Mouse (Mus musculus) monocyte, adult 2 months (primary cell): ENCODE data around the gene Pkd1l1.

Experiments
- DNase-seq, 2 experiments: peaks; one replicate each; pipeline ENCODE4 v3.0.0; 2022; ENCODE audit warnings: low spot score in 2 of 2, low read depth in 1 of 2

Pkd1l1 gene

GRCm38 (mm10) chr11:8826046-8826445, 147.0 kb downstream of the Pkd1l1 start:
- no peak for DNase-seq

- no peak for DNase-seq
Measured at GRCm38 (mm10) chr11:8825413-8825812, 147.7 kb downstream of the Pkd1l1 start.

- no peak for DNase-seq
Measured at GRCm38 (mm10) chr11:8821403-8821802, 151.7 kb downstream of the Pkd1l1 start.

DNA sequence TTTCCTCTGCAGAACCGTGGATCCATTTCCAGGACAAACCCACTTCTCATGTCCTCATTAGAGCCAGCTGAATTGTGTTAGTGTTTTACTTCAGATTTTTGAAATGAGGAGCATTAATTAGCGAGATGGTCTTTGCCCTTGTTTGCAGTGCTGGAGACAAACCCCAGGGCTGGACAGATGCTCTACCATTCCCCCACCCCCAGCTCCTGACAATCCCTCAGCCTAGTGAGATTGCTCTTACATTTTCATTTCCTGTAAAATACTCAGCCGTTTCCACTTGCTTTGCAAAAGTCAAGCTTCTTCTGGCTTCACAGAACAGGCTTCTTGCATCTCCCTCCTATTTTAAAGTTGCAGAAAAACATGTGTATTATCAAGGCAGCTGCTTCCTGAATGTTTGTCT, 155.7 kb downstream of the Pkd1l1 start:
- no peak for DNase-seq

- no peak for DNase-seq
Measured at GRCm38 (mm10) chr11:8814097-8814790, 158.8 kb downstream of the Pkd1l1 start.

DNA sequence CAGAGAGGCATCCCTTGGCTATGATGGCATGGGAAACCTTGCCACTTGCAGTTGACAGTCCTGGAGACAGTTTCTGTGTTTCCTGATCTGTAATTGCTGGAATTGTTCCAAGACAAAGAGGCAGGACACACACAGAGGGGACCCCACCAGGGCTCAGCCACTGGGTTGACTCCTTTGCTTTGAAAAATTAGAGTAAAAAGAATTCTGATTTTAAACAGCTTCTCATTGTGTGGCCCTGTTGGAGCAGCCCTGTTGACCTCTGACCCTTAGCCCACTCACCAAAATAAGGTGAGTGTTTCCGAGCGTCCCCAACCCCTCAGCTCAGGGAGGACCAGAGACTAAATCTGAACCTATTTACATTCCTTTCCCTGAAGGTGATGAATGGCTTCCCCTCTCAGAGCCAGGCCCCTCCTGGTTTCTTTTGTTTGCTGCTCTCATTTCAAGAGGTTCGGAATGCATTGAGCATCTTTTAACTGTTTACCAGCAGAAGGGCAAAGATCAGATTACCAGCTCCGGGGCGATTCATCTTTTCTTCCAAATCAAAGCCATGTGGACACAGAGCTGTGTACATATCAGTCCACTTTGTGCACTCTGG, 161.5 kb downstream of the Pkd1l1 start:
- no peak for DNase-seq

- no peak for DNase-seq
Measured at GRCm38 (mm10) chr11:8809644-8810043, 163.4 kb downstream of the Pkd1l1 start.

DNA sequence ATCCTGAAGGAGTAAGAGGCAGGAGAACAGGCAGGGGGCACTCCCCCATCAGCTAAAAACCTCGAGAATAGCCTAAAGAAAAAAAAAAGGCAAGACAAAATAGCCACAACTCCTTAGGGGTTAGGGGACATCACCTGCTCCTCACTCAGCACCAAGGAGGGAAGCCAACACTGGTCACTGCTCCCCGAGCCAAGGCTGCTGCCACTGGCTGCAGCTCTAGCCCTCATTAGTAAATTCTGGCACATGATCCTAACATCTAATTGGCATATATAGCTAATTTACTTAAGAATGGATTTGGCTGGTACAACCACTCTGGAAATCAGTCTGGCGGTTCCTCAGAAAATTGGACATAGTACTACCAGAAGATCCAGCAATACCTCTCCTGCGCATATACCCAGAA, 166.1 kb downstream of the Pkd1l1 start:
- DNase-seq = no peak

DNA sequence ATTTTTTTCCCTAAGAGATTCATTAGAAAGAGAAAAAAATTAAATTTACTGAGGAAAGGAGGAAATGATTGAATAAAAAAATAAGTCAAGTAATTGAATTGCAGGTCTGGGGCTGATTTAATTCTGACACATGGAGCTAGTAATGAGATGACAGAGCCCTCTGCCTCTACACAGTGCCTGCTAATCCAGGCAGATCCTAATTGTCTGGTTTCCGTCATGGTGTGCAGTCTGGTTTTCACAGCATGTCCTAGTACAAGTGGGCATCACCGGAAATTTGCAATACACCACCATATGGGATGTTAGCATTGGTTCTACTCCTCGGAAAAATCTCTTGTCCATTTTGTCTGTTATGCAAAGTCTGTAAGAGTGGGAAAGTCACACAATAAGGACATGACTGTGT, 168.9 kb downstream of the Pkd1l1 start:
- DNase-seq = no peak

DNA sequence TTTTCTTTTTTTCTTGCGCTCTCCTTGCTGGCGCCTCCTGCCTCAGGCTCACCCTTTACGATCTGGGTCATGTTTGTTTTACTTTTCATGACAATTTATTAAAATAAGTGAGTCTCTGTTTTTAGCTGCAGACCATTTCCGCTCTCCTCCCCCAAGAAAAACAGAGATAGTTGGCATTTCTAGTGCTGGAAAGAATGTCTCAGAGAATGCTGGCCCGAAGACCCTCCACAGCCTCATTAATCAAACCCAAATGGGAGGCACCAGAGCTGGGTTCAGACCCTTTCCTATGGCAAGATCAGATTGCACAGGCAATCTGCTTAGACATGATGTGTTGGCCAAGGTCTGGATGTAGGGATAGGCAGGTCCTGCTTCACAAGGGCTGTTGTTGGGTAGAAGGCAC, 175.6 kb downstream of the Pkd1l1 start:
- no peak for DNase-seq

- no peak for DNase-seq
Measured at GRCm38 (mm10) chr11:8795031-8795430, 178.0 kb downstream of the Pkd1l1 start.

DNA sequence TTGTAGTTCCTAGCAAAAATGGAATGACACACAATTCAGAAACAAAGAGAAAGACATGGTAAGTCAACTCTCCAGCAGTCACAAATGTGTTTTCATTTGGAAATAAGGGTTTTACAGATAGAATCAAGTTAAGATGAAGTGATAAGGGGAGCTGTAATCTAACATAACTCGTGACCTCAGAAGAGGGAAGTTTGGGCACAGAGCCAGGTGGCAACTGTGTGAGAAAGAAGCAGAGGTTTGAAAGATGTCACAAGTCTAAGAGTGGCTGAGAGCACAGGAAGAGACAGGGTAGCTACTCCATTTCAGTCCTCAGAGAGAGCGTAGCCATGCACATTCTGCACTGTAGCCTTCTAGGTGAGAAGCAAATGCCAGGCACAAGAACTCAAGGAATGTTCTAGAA, 180.9 kb downstream of the Pkd1l1 start:
- DNase-seq = no peak

GRCm38 (mm10) chr11:8789186-8789585, 183.9 kb downstream of the Pkd1l1 start:
- DNase-seq = no peak

DNA sequence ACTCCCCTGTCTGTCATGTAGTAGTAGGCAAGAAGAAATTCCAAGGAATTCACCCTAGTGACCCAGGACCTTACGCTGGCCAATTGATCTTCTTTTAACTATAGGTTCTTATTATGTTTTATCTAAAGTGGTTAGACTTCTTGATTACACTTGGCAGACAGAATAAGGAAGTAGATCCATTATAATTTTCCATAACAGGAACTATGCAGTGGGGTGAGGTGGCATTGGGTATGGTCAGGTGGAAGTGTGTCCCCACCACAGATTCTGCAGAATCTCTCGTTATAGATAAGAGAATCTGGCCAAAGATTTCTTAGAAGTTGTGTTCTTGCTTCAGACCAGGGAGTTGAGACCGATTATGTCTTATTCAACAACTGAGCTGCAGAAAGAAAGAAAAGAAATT, 185.5 kb downstream of the Pkd1l1 start:
- DNase-seq = no peak

DNA sequence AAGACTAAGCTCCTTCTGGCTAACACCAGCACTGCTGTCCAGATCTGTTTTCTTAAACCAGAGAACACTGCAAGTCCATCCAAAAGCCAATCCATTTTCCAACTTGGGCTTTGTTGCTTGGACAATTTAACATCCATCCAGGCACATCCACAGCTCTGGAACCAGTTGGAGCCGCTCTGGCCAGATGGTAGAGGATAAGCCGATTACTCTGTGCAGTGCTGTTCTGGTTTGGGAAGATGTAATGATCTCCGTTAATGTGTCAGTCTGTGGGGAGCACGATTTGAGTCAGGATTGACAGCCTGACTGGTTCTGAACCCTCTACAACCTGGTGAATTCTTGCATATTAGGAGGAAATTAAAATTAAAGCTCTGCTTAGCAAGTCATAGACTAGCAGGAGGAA, 188.7 kb downstream of the Pkd1l1 start:
- DNase-seq = no peak

DNA sequence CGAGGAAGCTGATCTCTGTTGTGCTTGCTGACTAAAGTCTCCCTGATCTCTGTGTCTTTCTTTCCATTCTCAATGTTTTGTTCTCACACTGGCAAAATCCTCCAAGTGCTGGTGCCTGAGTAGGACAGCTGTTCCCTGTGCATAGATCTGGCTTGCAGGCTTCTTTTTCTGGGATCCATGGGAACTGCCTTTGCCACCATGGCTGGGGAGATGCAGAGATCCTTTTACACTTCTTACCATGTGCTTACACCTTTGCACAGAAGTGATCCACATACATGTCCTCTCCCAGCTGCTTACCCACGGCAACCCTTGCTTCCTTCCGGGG, 191.0 kb downstream of the Pkd1l1 start:
- no peak for DNase-seq

GRCm38 (mm10) chr11:8781308-8782140, 191.5 kb downstream of the Pkd1l1 start:
- DNase-seq = no peak

DNA sequence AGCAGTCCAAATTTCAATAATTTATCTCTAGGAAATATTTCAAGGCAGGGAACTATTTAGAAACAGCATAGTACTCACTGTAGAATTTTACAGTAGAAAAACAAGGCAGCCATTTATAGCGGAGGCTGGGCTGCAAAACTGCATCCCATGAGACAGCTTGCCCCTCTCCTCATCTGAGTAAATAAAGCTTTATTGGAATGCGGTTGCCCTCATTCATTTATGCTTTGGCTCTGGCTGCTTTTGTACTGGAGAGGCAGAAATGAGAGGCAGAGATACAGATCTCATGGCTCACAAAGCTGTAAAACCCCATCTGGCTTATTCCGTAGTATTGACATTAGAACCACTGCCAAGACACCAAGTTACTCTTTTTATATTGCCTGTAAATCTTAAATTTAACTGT, 193.6 kb downstream of the Pkd1l1 start:
- no peak for DNase-seq
